Mouse (Mus musculus): Measurements from ENCODE around the gene Wfikkn2.

The Wfikkn2 gene

DNA sequence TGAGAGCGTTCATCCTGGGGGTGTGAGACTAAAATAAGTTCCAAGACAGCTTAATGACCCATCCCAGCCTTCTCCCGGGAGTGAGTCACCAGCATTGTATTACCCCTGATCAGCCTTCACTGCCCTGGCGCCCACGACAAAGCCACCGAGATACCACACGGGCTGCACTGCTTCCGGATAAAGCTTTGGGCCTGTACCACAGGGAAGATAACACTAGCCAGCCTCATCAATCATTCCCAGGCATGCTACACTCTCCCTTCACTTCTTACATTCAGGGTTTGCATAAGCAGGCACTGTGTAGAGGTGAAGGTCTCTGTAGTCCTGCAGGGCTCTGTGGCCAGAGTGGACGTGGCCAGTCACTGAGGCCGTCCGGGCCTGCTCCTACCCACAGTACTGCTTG, 56.2 kb downstream of the Wfikkn2 start:
- no peak for DNase-seq (ENCODE audit: low spot score)
